Mouse (Mus musculus): ENCODE data around the gene Ggt1. TPM values are rescaled to one million over a fixed set of nuclear protein-coding genes. Genes with fewer than 3 reads are reported as not detected.
A peak's percentile ranks its signal among the peaks of the same experiment; 100 is the strongest.
"Not testable (repeated sequence)": the region's sequence is repeated elsewhere in the genome, so short reads cannot be mapped to it uniquely, and the experiment has no call there.

Ggt1 gene
- total RNA-seq (2015; ENCODE audit: low replicate concordance) = not detected in 2 replicates
- not detected in 2 replicates for total RNA-seq (2017; ENCODE audit: low replicate concordance)

GRCm38 (mm10) chr10:75561071-75561654 is at the start of gene Ggt1:
Gene Ggt1, plus strand, starts transcription at chr10:75561604.
- ATAC-seq (replicated peaks; ENCODE audit: low FRiP score, poor library complexity, severe bottlenecking) = no peak

GRCm38 (mm10) chr10:75511897-75512296 is 49.5 kb upstream of the Ggt1 start:
- ATAC-seq (replicated peaks; ENCODE audit: low FRiP score, poor library complexity, severe bottlenecking) = no peak

- no peak for ATAC-seq (replicated peaks; ENCODE audit: low FRiP score, poor library complexity, severe bottlenecking)
These were observed 48.6 kb upstream of the Ggt1 start for GRCm38 (mm10) chr10:75512796-75513195.

GRCm38 (mm10) chr10:75513306-75514067 is 47.9 kb upstream of the Ggt1 start:
- no peak for ATAC-seq (replicated peaks; ENCODE audit: low FRiP score, poor library complexity, severe bottlenecking)

GRCm38 (mm10) chr10:75514361-75514760 is 47.0 kb upstream of the Ggt1 start:
- no peak for ATAC-seq (replicated peaks; ENCODE audit: low FRiP score, poor library complexity, severe bottlenecking)

GRCm38 (mm10) chr10:75515216-75516037 is 46.0 kb upstream of the Ggt1 start:
- peak; percentile 58 for ATAC-seq (replicated peaks; ENCODE audit: low FRiP score, poor library complexity, severe bottlenecking)

- ATAC-seq (replicated peaks; ENCODE audit: low FRiP score, poor library complexity, severe bottlenecking) = peak; percentile 11; the same call in 1 of the 2 replicates
These were observed 45.2 kb upstream of the Ggt1 start for GRCm38 (mm10) chr10:75516038-75516723.

GRCm38 (mm10) chr10:75516724-75517072 is 44.7 kb upstream of the Ggt1 start:
- no peak for ATAC-seq (replicated peaks; ENCODE audit: low FRiP score, poor library complexity, severe bottlenecking)

GRCm38 (mm10) chr10:75517073-75517757 is 44.2 kb upstream of the Ggt1 start, which contains the start of gene Snrpd3:
Gene Snrpd3, plus strand, starts transcription at chr10:75517551.
- peak; percentile 75 for ATAC-seq (replicated peaks; ENCODE audit: low FRiP score, poor library complexity, severe bottlenecking)

GRCm38 (mm10) chr10:75517758-75518143 is 43.7 kb upstream of the Ggt1 start, which contains the start of gene Gucd1:
Gene Gucd1, minus strand, starts transcription at chr10:75517972.
- ATAC-seq (replicated peaks; ENCODE audit: low FRiP score, poor library complexity, severe bottlenecking) = peak; percentile 73

- no peak for ATAC-seq (replicated peaks; ENCODE audit: low FRiP score, poor library complexity, severe bottlenecking)
These were observed 40.8 kb upstream of the Ggt1 start for GRCm38 (mm10) chr10:75520581-75520980.

- ATAC-seq (replicated peaks; ENCODE audit: low FRiP score, poor library complexity, severe bottlenecking) = no peak
These were observed 39.8 kb upstream of the Ggt1 start for GRCm38 (mm10) chr10:75521643-75522042.

GRCm38 (mm10) chr10:75525450-75525849 is 36.0 kb upstream of the Ggt1 start:
- not testable (repeated sequence) for ATAC-seq (replicated peaks; ENCODE audit: low FRiP score, poor library complexity, severe bottlenecking)

- ATAC-seq (replicated peaks; ENCODE audit: low FRiP score, poor library complexity, severe bottlenecking) = no peak
These were observed 31.1 kb upstream of the Ggt1 start for GRCm38 (mm10) chr10:75530322-75530721.

- no peak for ATAC-seq (replicated peaks; ENCODE audit: low FRiP score, poor library complexity, severe bottlenecking)
These were observed 29.8 kb upstream of the Ggt1 start for GRCm38 (mm10) chr10:75531532-75532090.

GRCm38 (mm10) chr10:75534216-75534615 is 27.2 kb upstream of the Ggt1 start:
- no peak for ATAC-seq (replicated peaks; ENCODE audit: low FRiP score, poor library complexity, severe bottlenecking)

- ATAC-seq (replicated peaks; ENCODE audit: low FRiP score, poor library complexity, severe bottlenecking) = no peak
These were observed 26.5 kb upstream of the Ggt1 start for GRCm38 (mm10) chr10:75534934-75535333.

- ATAC-seq (replicated peaks; ENCODE audit: low FRiP score, poor library complexity, severe bottlenecking) = no peak
These were observed 26.0 kb upstream of the Ggt1 start for GRCm38 (mm10) chr10:75535423-75535822.

- ATAC-seq (replicated peaks; ENCODE audit: low FRiP score, poor library complexity, severe bottlenecking) = no peak
These were observed 25.3 kb upstream of the Ggt1 start for GRCm38 (mm10) chr10:75536123-75536522.

Measured in erythroid progenitor cell, adult 5-6 weeks (primary cell).